9 mouse cellular contexts compared by ENCODE assay signal in genomic region chr13:94062349-94063111, GRCm38 (mm10). TPM values are rescaled to one million over a fixed set of nuclear protein-coding genes. Genes with fewer than 3 reads are reported as not detected.
A peak's percentile ranks its signal among the peaks of the same experiment; 100 is the strongest.
DNase-seq lines count a peak whose midpoint lies in the region; ATAC-seq and TF ChIP-seq lines count a peak whose summit lies in the region.
"Had no signal": no experiment of that assay in that cellular context is flagged by ENCODE, and none has a peak within 500 bp of the region (broad histone marks: within the 10 kb centered on the region; RNA-seq: fewer than 3 reads in every experiment).

No protein-coding gene starts in this region.

- DNase-seq in embryo, embryonic 9.5 days (ENCODE audit: extremely low spot score): peak; percentile 66
- no peak for DNase-seq in embryo, embryonic 11 days
- DNase-seq in gastrocnemius, postnatal 10 days: no peak
- DNase-seq in spleen, adult 12 weeks (ENCODE audit: low spot score): no peak

- H3K4me3 ChIP-seq in C2C12 (ENCODE audit: insufficient read depth, poor library complexity, severe bottlenecking): no peak overlapping the region
- H3K4me3 ChIP-seq in forebrain, embryonic 12.5 days (replicated peaks): no peak overlapping the region
- peak overlapping the region; percentile 10; the same call in 1 of the 2 replicates for H3K4me3 ChIP-seq in kidney, embryonic 16.5 days (ENCODE audit: low read length)

- peak overlapping the region; percentile 22 for H3K4me2 ChIP-seq in forebrain, embryonic 12.5 days
- peak overlapping the region; percentile 36 for H3K4me2 ChIP-seq in kidney, embryonic 16.5 days (replicated peaks; ENCODE audit: low read depth, low read length)

- H3K79me3 ChIP-seq in C2C12 (ENCODE audit: low read depth): peaks cover 70% of the 10 kb centered on the region

- no peak overlapping the region for H3K27ac ChIP-seq in forebrain, embryonic 12.5 days
- peak overlapping the region; percentile 89 for H3K27ac ChIP-seq in kidney, embryonic 16.5 days (ENCODE audit: low read length)

- H3K27me3 ChIP-seq in C2C12 (ENCODE audit: control insufficient read depth, insufficient read depth, insufficient read length): no peaks in the 10 kb centered on the region
- peaks cover 62% of the 10 kb centered on the region for H3K27me3 ChIP-seq in forebrain, embryonic 12.5 days
- no peaks in the 10 kb centered on the region for H3K27me3 ChIP-seq in kidney, embryonic 16.5 days (ENCODE audit: insufficient read depth, low read length)

- H3K9ac ChIP-seq in forebrain, embryonic 12.5 days: no peak overlapping the region
- H3K9ac ChIP-seq in kidney, embryonic 16.5 days (replicated peaks; ENCODE audit: low read length): no peak overlapping the region

- peaks cover 20% of the 10 kb centered on the region for H3K36me3 ChIP-seq in C2C12 (ENCODE audit: control insufficient read depth, insufficient read depth)
- H3K36me3 ChIP-seq in forebrain, embryonic 12.5 days (replicated peaks): no peaks in the 10 kb centered on the region
- H3K36me3 ChIP-seq in kidney, embryonic 16.5 days (ENCODE audit: insufficient read depth, low read length): peaks cover 5% of the 10 kb centered on the region; the same call in 1 of the 2 replicates
- H3K36me3 ChIP-seq: G1E had no signal

- no peaks in the 10 kb centered on the region for H3K9me3 ChIP-seq in forebrain, embryonic 12.5 days
- no peaks in the 10 kb centered on the region for H3K9me3 ChIP-seq in kidney, embryonic 16.5 days (ENCODE audit: low read length)
- H3K9me3 ChIP-seq: G1E had no signal

- no peak for ATAC-seq in forebrain, embryonic 12.5 days (ENCODE audit: low FRiP score)
- peak; percentile 77 for ATAC-seq in kidney, embryonic 16.5 days (ENCODE audit: low FRiP score, low TSS enrichment)
- peak; percentile 42 for ATAC-seq in megakaryocyte progenitor cell, adult 5-6 weeks (replicated peaks; ENCODE audit: poor library complexity)

- no peak overlapping the region for H3ac ChIP-seq in C2C12 (ENCODE audit: control insufficient read depth, insufficient read length, low read depth)

- 17% methylated on average over 21 of the region's 21 CpGs for WGBS in forebrain, embryonic 12.5 days
- 15% methylated on average over 21 of the region's 21 CpGs for WGBS in kidney, embryonic 16.5 days

- H3K79me2 ChIP-seq in C2C12 (ENCODE audit: control insufficient read depth, insufficient read depth): peaks cover 91% of the 10 kb centered on the region

- TF ChIP-seq CTCF in C2C12 (IDR thresholded peaks at IDR 0.05; ENCODE audit: control insufficient read depth, insufficient read depth, insufficient read length): no peak

- H3K4me1 ChIP-seq in forebrain, embryonic 12.5 days: peaks cover 41% of the 10 kb centered on the region
- H3K4me1 ChIP-seq in kidney, embryonic 16.5 days (ENCODE audit: insufficient read depth, low read length): peaks cover 83% of the 10 kb centered on the region

TF ChIP-seq in C2C12, 6 proteins besides CTCF, POLR2A, EP300 and RAD21:
- TF ChIP-seq MAX (IDR thresholded peaks at IDR 0.05) (peak; percentile 23), MYOG (IDR thresholded peaks at IDR 0.05; ENCODE audit: control insufficient read depth, extremely low read depth, insufficient read length) (no peak), FOSL1 (IDR thresholded peaks at IDR 0.05; ENCODE audit: insufficient read depth, low read length, poor library complexity, severe bottlenecking) (peak; percentile 3), MYOD1 (IDR thresholded peaks at IDR 0.05; ENCODE audit: control insufficient read depth, insufficient read length, low read depth) (peak; percentile 31), CEBPB (IDR thresholded peaks at IDR 0.05; ENCODE audit: low read depth) (no peak), USF1 (IDR thresholded peaks at IDR 0.05; ENCODE audit: low read depth) (no peak)

RNA-seq across cellular contexts. Expression of gene Lhfpl2, which starts 4.9 kb away (rescaled TPM):
- polyA plus RNA-seq in C2C12 (2012; fragmentation: generic; extraction: Trizol): 15.5 TPM
- 17.5 and 21.3 TPM in 2 replicates for polyA plus RNA-seq in forebrain, embryonic 12.5 days (2016; fragmentation: Nextera tagmentation; extraction: Ambion mirVana)
- polyA plus RNA-seq in kidney, embryonic 16.5 days (2015; fragmentation: Nextera tagmentation; extraction: Ambion mirVana): 91.2 and 96.0 TPM in 2 replicates
- total RNA-seq in megakaryocyte progenitor cell, adult 5-6 weeks (2015): 9.3 and 11.0 TPM in 2 replicates
- 11.2 and 12.3 TPM in 2 replicates for total RNA-seq in megakaryocyte progenitor cell, adult 5-6 weeks (2017)
- total RNA-seq in gastrocnemius, postnatal 10 days (2021): 10 to 100 TPM; 31.9 to 38.6 TPM
- polyA plus RNA-seq: G1E had no signal
